Mouse (Mus musculus) liver, embryonic 16.5 days (tissue): ENCODE results near the gene Aak1. TPM values are rescaled to one million over a fixed set of nuclear protein-coding genes. Genes with fewer than 3 reads are reported as not detected.

Experiments
- ATAC-seq: fragments of 200-750 bp; cut with Nextera tagmentation; 2 replicates; pipeline ENCODE4 v1.8.0; 2017; ENCODE audit warnings: low read depth, mild to moderate bottlenecking, moderate number of reproducible peaks, moderate library complexity
- H3K27ac ChIP-seq: fragments of 300-500 bp; sonication (generic); 2 replicates; pipeline ENCODE4 v1.5.1; 2014; ENCODE audit warnings: mild to moderate bottlenecking, low read length
- H3K27me3 ChIP-seq: fragments of 300-500 bp; sonication (generic); 2 replicates; pipeline ENCODE4 v1.6.1; 2014; ENCODE audit warnings: low read depth, low read length, mixed read lengths; ENCODE audit not compliant: control insufficient read depth, insufficient read depth
- H3K36me3 ChIP-seq: fragments of 300-500 bp; sonication (generic); 2 replicates; pipeline ENCODE4 v1.6.1; 2014; ENCODE audit warnings: mild to moderate bottlenecking; ENCODE audit not compliant: control insufficient read depth, insufficient read depth
- H3K4me1 ChIP-seq: fragments of 300-500 bp; sonication (generic); 2 replicates; pipeline ENCODE4 v1.6.1; 2014; ENCODE audit warnings: low read depth, low read length, mixed read lengths; ENCODE audit not compliant: control insufficient read depth
- H3K4me2 ChIP-seq: fragments of 300-500 bp; sonication (generic); 2 replicates; pipeline ENCODE4 v1.6.1; 2014; ENCODE audit warnings: low read depth, low read length, mixed read lengths
- H3K4me3 ChIP-seq: fragments of 300-500 bp; sonication (generic); 2 replicates; pipeline ENCODE4 v1.5.1; 2014; ENCODE audit warnings: low read depth, mild to moderate bottlenecking, low read length
- H3K9ac ChIP-seq: fragments of 300-500 bp; sonication (generic); 2 replicates; pipeline ENCODE4 v1.6.1; 2014; ENCODE audit warnings: low read depth, low read length
- H3K9me3 ChIP-seq: fragments of 300-500 bp; sonication (generic); replicated peaks from 2 replicates; pipeline ENCODE4 v1.6.1; 2016; ENCODE audit warnings: low read length; ENCODE audit not compliant: control insufficient read depth
- WGBS: fragments of 180-500 bp; shearing (Covaris S2); extraction: QIAGEN DNeasy Blood & Tissue Kit; methylation state at CpG from one replicate; pipeline ENCODE4 v1.1.7; 2014; ENCODE audit not compliant: insufficient replicate concordance; 5-methylcytosine and 5-hydroxymethylcytosine counted together
- polyA plus RNA-seq: library from polyadenylated mRNA; unstranded; fragments of >200 nt; fragmentation: Nextera tagmentation; extraction: Ambion mirVana; gene quantifications from 2 replicates; pipeline ENCODE4 v1.2.1, GENCODE M21; 2015

Gene Aak1
- polyA plus RNA-seq, 1 experiment from 2014 or later, result 3.4 TPM

DNA sequence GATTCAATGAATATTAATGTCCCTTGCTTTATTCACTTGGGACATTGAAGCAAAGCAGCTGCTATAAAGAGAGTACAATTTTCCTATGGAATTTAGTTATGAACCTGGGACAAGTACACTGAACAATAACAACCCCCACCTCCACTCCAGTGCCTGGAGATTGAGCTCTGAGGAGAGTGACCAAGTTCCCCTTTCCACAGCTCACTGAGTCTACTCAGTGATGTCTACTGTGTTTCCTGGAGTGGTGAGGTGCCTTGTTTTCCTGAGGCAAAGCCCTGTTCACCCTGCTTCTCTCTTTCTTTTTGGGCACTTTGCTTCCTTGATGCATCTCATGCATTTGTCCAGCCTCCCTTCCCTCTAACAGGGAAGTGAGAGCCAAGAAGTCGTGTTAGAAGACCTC, 100.8 kb downstream of the Aak1 start:
- no peaks in the 10 kb centered on the region for H3K9me3 ChIP-seq
- ATAC-seq, result no peak
- peaks cover 2% of the 10 kb centered on the region; the same call in 1 of the 2 replicates for H3K36me3 ChIP-seq
- no peaks in the 10 kb centered on the region for H3K27me3 ChIP-seq
- no peaks in the 10 kb centered on the region for H3K4me1 ChIP-seq
- H3K9ac ChIP-seq, result no peak overlapping the region
- H3K4me3 ChIP-seq, result no peak overlapping the region
- WGBS, result 35% methylated on average over 1 of the region's 1 CpGs
- no peak overlapping the region for H3K4me2 ChIP-seq
- H3K27ac ChIP-seq, result no peak overlapping the region

- no peak overlapping the region for H3K27ac ChIP-seq
- H3K9me3 ChIP-seq, result no peaks in the 10 kb centered on the region
- WGBS, result 83% methylated on average over 1 of the region's 1 CpGs
- no peaks in the 10 kb centered on the region for H3K27me3 ChIP-seq
- no peak overlapping the region for H3K4me2 ChIP-seq
- ATAC-seq, result no peak
- peaks cover 2% of the 10 kb centered on the region; the same call in 1 of the 2 replicates for H3K36me3 ChIP-seq
- H3K4me1 ChIP-seq, result no peaks in the 10 kb centered on the region
- H3K9ac ChIP-seq, result no peak overlapping the region
- no peak overlapping the region for H3K4me3 ChIP-seq
Measured at GRCm38 (mm10) chr6:86950733-86951255, 101.5 kb downstream of the Aak1 start.

GRCm38 (mm10) chr6:86955741-86956140, 106.4 kb downstream of the Aak1 start:
- no peak overlapping the region for H3K9ac ChIP-seq
- H3K4me3 ChIP-seq, result no peak overlapping the region
- H3K27me3 ChIP-seq, result no peaks in the 10 kb centered on the region
- no peak overlapping the region for H3K4me2 ChIP-seq
- no peaks in the 10 kb centered on the region for H3K9me3 ChIP-seq
- H3K4me1 ChIP-seq, result no peaks in the 10 kb centered on the region
- peaks cover 4% of the 10 kb centered on the region; the same call in 1 of the 2 replicates for H3K36me3 ChIP-seq
- no peak overlapping the region for H3K27ac ChIP-seq
- ATAC-seq, result no peak
- WGBS, result 58% methylated on average over 3 of the region's 3 CpGs

DNA sequence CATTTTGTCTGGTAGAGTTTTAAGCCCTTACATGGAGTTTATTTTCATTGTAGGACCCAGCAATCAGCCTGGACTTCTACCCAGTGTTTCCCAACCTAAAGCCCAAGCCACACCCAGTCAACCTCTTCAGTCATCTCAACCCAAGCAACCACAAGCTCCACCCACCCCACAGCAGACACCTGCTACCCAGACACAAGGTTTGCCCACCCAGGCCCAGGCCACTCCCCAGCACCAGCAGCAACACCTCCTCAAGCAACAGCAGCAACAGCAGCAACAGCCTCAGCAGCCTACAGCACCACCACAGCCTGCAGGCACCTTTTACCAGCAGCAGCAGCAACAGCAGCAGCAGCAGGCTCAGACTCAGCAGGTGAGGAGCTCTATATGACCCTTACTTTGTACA, 106.9 kb downstream of the Aak1 start:
- no peak overlapping the region for H3K4me3 ChIP-seq
- no peak for ATAC-seq
- peaks cover 4% of the 10 kb centered on the region; the same call in 1 of the 2 replicates for H3K36me3 ChIP-seq
- no peak overlapping the region for H3K9ac ChIP-seq
- H3K27me3 ChIP-seq, result no peaks in the 10 kb centered on the region
- H3K27ac ChIP-seq, result no peak overlapping the region
- H3K4me1 ChIP-seq, result no peaks in the 10 kb centered on the region
- H3K9me3 ChIP-seq, result no peaks in the 10 kb centered on the region
- H3K4me2 ChIP-seq, result no peak overlapping the region

GRCm38 (mm10) chr6:86959006-86959405, 109.7 kb downstream of the Aak1 start:
- Histone ChIP-seq H3K9me3 (no peaks in the 10 kb centered on the region), H3K36me3 (peaks cover 4% of the 10 kb centered on the region; the same call in 1 of the 2 replicates), H3K4me3 (no peak overlapping the region), H3K27ac (no peak overlapping the region), H3K9ac (no peak overlapping the region), H3K4me1 (no peaks in the 10 kb centered on the region), H3K27me3 (no peaks in the 10 kb centered on the region), H3K4me2 (no peak overlapping the region)
- 79% methylated on average over 1 of the region's 1 CpGs for WGBS
- ATAC-seq, result no peak

DNA sequence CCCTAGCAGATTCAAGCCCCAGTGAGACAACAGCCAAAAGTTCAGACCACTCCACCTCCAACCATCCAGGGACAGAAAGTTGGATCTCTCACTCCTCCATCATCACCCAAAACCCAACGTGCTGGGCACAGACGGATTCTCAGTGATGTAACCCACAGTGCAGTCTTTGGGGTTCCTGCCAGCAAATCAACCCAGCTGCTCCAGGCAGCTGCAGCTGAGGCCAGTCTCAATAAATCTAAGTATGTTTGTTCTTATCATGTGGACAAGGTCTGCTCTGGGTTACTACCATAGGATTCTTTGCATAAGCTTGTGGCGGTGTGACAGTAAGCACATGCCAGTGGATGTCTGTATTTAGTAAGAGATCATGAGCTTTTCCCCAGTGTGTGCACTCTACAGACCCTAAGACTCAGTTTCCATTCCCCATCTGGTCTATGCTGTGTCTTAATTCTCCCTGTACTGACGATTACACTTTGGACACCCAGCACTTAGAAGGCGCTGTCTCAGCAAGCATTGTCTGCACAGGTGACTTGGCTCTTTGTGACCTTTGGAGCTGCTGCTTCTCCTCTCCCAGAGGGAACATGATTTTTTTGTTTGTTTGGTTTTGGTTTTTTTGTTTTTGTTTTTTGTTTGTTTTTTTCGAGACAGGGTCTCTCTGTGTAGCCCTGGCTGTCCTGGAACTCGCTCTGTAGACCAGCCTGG, 114.8 kb downstream of the Aak1 start:
- Histone ChIP-seq H3K9ac (no peak overlapping the region), H3K27me3 (no peaks in the 10 kb centered on the region), H3K9me3 (no peaks in the 10 kb centered on the region), H3K4me1 (no peaks in the 10 kb centered on the region), H3K4me2 (no peak overlapping the region), H3K4me3 (no peak overlapping the region), H3K27ac (no peak overlapping the region), H3K36me3 (peaks cover 4% of the 10 kb centered on the region)
- no peak for ATAC-seq
- WGBS, result 73% methylated on average over 7 of the region's 7 CpGs

DNA sequence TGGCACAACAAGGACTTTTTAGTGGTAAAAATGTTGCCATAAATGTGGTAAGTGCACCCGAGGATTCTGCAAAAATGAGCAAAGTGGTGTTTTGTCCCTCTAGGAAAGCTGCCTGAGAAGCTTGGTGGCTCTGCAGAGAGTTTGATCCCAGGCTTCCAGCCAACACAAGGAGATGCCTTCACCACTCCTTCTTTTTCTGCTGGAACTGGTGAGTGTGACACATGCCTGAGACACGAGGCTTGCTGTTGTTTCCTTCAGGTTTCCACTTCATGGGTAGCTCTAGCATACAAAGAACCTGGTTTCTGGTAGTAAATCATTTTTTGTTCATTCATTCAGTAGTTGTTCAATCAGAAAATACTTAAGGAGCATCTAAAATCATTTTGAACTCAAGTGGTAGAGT, 117.8 kb downstream of the Aak1 start:
- ATAC-seq, result no peak
- Histone ChIP-seq H3K9ac (no peak overlapping the region), H3K27ac (no peak overlapping the region), H3K9me3 (no peaks in the 10 kb centered on the region), H3K4me1 (no peaks in the 10 kb centered on the region), H3K4me2 (no peak overlapping the region), H3K27me3 (no peaks in the 10 kb centered on the region), H3K4me3 (no peak overlapping the region), H3K36me3 (peaks cover 4% of the 10 kb centered on the region)
- 68% methylated on average over 2 of the region's 2 CpGs for WGBS

- H3K4me3 ChIP-seq, result no peak overlapping the region
- peaks cover 6% of the 10 kb centered on the region for H3K36me3 ChIP-seq
- WGBS, result 73% methylated on average over 4 of the region's 4 CpGs
- no peak for ATAC-seq
- H3K9me3 ChIP-seq, result no peaks in the 10 kb centered on the region
- no peaks in the 10 kb centered on the region for H3K27me3 ChIP-seq
- H3K4me2 ChIP-seq, result no peak overlapping the region
- no peaks in the 10 kb centered on the region for H3K4me1 ChIP-seq
- no peak overlapping the region for H3K27ac ChIP-seq
- H3K9ac ChIP-seq, result no peak overlapping the region
Measured at GRCm38 (mm10) chr6:86973956-86974355, 124.6 kb downstream of the Aak1 start.

DNA sequence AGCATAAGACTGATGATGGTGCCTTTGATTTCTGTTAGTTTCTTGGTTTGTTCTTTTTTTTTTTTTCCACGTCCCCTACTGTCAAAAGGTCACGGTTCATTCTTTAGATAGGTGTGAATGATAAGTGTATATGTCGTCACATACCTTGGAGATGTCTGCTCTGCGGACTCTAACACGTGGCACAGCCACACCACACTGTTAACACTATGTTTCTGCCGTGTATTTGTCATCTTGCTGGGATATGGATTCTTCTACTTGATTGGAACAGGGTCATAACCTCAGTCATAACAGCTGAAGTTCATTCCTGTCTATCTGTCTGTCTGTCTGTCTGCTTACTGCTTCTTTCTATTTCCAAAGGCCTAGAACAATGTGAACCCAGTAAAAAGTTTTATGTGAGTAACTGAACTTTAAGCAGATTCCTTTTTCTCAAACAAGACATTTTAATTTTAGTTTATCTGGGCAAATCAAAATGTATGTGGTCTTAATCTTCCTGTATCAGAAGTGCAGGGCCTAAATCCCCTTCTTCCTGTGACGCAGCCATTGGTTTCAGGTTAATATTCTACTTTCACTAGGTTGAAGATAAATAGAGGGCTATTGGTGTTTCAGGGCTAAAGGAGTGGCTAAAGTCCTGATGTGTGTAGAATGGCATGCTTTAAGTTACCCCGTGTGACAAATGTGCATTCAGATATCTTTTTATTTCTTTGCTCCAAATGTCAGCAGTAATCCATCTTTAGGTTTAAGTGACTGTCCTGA, 129.0 kb downstream of the Aak1 start:
- ATAC-seq, result peak; percentile 45; the same call in 1 of the 2 replicates
- Histone ChIP-seq H3K36me3 (no peaks in the 10 kb centered on the region), H3K27ac (peak overlapping the region; percentile 25; the same call in 1 of the 2 replicates), H3K4me3 (no peak overlapping the region), H3K9ac (no peak overlapping the region), H3K4me2 (no peak overlapping the region), H3K4me1 (no peaks in the 10 kb centered on the region), H3K9me3 (no peaks in the 10 kb centered on the region), H3K27me3 (no peaks in the 10 kb centered on the region)
- WGBS, result 67% methylated on average over 8 of the region's 8 CpGs
